Mouse (Mus musculus) left cerebral cortex, postnatal 14 days (tissue): ENCODE data around the gene Tbxas1. TPM values are rescaled to one million over a fixed set of nuclear protein-coding genes. Genes with fewer than 3 reads are reported as not detected.
A peak's percentile ranks its signal among the peaks of the same experiment; 100 is the strongest.

Experiments
- DNase-seq, 2 experiments: peaks; one replicate each; pipeline ENCODE4 v3.0.0; 2021 to 2022; ENCODE audit warnings: low spot score in 2 of 2, mixed read lengths in 1 of 2
- intact Hi-C: fragments of 180-260 bp; cut with DNase I; formaldehyde crosslinking; loops from one replicate; pipeline ENCODE4 v1.15.1; 2025
- total RNA-seq, 2 experiments: library from RNA; stranded (reverse); gene quantifications; 2 replicates each; pipeline ENCODE4 v1.2.3; 2021

Gene Tbxas1
- total RNA-seq, 2 experiments from 2014 or later: 2.9 to 3.0 TPM

GRCm38 (mm10) chr6:39017942-39018341 is 142.7 kb downstream of the Tbxas1 start:
- intact Hi-C loops: no loop called here
- no peak for DNase-seq

- intact Hi-C loops: no loop called here
- DNase-seq: no peak
Observed at GRCm38 (mm10) chr6:39018805-39019204, 143.6 kb downstream of the Tbxas1 start.

DNA sequence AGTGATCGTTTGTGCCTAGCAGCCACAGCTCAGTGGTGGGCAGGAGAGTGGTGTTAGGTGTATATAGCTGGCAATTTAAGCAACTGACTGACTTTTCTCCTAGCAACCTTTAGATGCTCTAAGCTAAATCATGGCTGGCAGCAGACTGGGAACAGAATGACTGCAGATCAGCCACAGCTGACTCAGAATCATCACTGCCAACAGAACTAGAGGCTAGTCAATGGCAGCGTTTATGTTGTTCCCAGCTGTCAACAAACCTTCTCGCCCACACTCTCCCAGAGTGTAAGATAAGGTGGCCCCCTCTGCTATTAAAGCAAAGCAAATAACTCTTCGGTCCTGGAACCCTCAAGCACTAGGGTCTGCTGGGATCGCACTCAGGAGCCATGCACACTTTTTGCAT is 144.0 kb downstream of the Tbxas1 start:
- intact Hi-C loops: no loop called here
- no peak for DNase-seq

DNA sequence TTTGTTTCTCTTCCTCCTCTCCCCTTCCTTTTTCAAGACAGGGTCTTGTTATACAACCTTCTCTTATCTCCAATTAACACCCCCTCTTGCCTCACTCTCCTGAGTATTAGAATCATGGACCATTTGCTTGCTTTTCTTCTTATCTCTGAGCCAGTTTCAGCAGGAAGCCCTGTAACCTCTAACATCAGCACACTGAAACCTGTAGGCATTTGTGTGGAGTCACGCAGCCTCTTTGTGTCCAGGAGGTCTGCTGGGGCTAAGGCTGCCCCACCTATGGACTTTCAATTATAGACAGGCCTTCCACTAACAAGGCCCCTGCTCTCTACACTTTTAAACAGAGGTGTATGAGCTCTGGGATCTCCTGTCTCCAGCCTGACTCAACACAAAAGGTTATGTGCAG is 146.7 kb downstream of the Tbxas1 start:
- intact Hi-C loops: no loop called here
- no peak for DNase-seq

GRCm38 (mm10) chr6:39022461-39023181 is 147.4 kb downstream of the Tbxas1 start:
- DNase-seq: no peak
- intact Hi-C loops: no loop called here

GRCm38 (mm10) chr6:39024631-39025030 is 149.4 kb downstream of the Tbxas1 start:
- DNase-seq: no peak
- intact Hi-C loops: no loop called here

GRCm38 (mm10) chr6:39025038-39025437 is 149.8 kb downstream of the Tbxas1 start:
- intact Hi-C loops: no loop called here
- no peak for DNase-seq

- DNase-seq: no peak
- intact Hi-C loops: no loop called here
Observed at GRCm38 (mm10) chr6:39030714-39031113, 155.5 kb downstream of the Tbxas1 start.

- intact Hi-C loops: no loop called here
- no peak for DNase-seq
Observed at GRCm38 (mm10) chr6:39033676-39034075, 158.5 kb downstream of the Tbxas1 start.

DNA sequence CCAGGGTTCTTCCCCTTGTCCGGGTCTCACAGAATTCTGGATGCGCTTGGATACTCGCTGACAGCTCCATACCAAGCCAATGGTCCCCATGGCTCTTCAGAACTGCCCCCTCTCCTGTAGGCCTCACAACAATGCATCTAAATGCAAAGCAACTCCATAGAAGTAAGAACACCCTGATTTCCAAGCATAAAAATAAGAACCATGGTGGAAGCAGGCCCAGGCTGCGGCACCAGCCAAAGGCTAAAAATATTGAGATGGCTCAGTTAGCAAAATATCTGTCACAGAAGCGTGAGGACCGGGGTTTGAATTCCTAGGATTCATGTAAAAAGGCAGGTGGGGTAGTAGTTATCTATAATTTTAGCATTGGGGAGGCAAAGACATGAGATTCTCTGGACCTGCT is 159.8 kb downstream of the Tbxas1 start:
- intact Hi-C loops: no loop called here
- no peak for DNase-seq

DNA sequence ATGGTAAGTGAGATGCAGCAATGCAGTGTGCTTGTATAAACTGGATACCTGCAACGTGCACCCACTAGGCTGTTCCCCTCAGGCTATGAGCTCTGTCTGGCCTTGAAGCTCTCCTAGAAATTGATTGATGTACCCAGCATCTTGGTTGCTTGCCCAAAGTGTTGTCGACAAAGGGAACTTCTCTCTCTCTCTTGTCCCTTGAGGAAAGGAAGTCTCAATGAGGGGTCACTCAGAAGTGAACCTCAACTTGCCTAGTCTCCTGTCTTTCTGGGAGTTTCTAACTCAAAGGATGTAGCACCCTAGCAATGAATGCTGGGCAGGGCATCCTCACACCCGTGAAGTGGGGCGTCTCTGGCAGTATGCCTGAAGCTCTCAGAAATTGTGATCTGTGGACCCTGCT is 161.0 kb downstream of the Tbxas1 start:
- no peak for DNase-seq
- intact Hi-C loops: no loop called here

DNA sequence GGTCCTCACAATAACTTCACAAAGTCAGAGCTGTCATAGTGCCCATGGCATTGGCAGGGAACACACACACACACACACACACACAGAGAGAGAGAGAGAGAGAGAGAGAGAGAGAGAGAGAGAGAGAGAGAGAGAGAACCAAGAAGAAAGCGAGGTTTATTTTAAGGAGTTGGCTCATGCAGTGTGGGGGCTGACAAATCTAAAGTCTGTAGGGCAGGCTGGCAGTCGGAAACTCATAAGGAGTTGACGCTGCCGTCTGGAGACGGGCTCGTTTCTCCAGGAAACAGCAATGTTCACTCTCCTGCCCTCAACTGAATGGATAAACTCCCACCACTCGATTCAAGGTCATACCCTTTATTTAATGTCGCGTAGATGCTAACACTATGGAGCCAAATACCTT is 165.2 kb downstream of the Tbxas1 start:
- peak; percentile 61 to 67 for DNase-seq
- intact Hi-C loops: no loop called here

GRCm38 (mm10) chr6:39049141-39049540 is 173.9 kb downstream of the Tbxas1 start:
- DNase-seq: no peak
- intact Hi-C loops: no loop called here

- no peak for DNase-seq
- intact Hi-C loops: no loop called here
Observed at GRCm38 (mm10) chr6:39050836-39051235, 175.6 kb downstream of the Tbxas1 start.

DNA sequence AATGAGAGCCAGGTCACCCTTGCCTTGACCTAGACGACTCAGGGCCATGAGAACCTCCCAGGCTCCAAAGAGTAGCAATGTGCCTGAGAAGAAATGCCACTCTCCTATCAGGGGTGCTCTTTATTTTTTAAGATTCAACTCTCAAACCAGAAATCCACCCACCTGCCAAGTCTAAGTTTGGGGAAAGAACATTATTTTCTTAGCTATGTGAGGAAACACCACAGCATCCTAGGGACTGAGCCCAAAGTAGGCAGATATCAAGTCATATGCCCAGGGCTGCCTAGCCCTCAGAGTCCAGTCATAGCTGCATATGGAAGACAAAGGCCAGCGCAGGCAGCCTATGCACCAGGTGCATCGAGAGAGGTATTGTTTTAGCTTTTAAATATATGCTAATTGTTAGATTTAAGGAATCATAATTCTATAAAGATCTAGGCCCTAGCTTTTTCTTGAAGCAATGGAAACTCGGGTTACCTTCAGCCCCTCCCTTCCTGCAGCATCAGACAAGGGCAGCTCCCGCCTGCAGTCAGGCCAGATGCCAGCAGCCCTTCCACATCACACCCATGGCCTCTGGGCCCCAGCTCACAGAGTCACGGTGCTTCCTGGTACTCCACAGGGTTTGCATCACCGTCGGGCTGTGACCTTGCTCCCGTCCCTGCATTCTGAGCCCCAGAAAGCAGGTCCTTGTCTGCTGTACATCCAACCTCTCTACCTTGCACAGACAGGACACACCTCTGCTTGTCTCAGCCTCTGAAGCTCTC is 176.8 kb downstream of the Tbxas1 start:
- no peak for DNase-seq
- intact Hi-C loops: no loop called here

DNA sequence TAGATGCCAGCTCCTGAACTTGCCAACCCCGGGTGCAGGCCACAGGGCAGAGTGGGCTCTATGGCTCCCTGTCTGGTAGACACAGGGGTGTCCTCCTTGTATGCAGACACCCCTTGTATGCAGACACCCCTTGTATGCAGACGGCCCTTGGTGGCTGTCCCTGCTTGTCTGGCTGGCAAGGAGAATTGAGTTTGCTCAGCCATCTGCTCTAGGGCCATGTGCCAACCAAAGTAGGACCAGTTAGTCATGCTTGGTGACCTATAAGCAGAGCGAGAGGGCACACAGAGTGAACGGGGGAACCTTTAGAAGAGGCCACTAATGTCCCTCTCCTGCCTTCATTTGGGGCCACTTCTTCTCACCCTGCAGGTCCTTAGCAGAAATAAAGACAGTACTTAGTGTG is 177.4 kb downstream of the Tbxas1 start:
- intact Hi-C loops: no loop called here

GRCm38 (mm10) chr6:39054206-39054864 is 179.1 kb downstream of the Tbxas1 start:
- intact Hi-C loops: no loop called here
- no peak for DNase-seq

More for the DNA sequence above, 177.4 kb downstream of the Tbxas1 start:
- no peak for DNase-seq

DNA sequence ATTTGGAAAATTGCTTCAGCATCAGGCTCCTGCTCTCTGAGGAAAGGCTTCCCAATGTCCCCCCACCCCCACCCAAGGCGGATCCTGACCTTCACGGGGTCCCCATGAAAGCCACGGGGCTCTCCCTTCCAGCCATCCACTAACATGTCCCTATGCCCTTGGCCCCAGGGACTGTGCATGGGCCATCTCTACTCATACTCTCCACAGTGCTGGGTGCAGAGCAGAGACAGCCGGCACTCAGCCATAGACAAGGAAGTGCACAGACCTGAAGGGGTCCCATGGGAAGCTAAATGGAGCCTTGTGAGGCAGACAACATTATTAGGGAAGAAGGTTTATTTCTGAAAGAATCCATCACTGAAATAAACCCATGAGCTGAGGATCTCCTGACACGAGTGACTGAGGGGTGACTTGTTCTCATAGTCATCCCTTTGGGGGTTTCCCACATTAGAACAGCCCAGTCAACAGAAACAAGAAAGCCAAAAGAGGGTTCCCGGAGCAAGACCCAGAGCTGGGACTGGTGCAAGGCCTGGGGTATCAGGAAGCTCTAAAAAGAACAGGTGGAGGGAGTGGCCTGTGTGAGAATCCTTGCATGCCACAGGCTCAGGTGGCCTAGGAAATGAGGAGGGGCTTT is 179.8 kb downstream of the Tbxas1 start:
- intact Hi-C loops: no loop called here
- DNase-seq: no peak

- intact Hi-C loops: no loop called here
- no peak for DNase-seq
Observed at GRCm38 (mm10) chr6:39055831-39056261, 180.6 kb downstream of the Tbxas1 start.

DNA sequence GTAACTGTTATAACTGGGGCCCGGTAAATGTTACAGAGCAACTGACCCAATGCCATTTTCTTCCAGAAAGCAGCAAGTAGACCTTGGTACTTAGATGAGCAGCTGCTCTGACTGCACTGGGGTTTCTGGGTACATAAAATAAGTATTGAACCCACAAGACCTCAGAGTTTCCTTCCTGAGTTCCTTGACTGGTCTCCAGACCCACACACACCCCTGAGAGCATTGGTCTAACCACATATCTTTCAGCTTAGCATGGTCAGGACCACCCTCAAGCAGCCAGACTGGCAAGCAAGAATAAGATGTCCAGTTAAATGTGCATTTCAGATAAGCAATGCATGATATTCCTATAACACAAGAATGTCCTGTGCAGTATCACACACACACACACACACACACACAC is 182.0 kb downstream of the Tbxas1 start:
- DNase-seq: no peak
- intact Hi-C loops: no loop called here
